Mouse (Mus musculus) lung, embryonic 16.5 days (tissue): Measurements from ENCODE around the gene Olfr603. TPM values are rescaled to one million over a fixed set of nuclear protein-coding genes. Genes with fewer than 3 reads are reported as not detected.

ENCODE experiments used
- microRNA-seq: library from miRNA; unstranded; fragments of <30 nt; microRNA quantifications from one replicate; pipeline ENCODE4, GENCODE M21; 2016
- polyA plus RNA-seq: library from polyadenylated mRNA; unstranded; fragments of >200 nt; fragmentation: Nextera tagmentation; extraction: Ambion mirVana; gene quantifications from 2 replicates; pipeline ENCODE4 v1.2.1, GENCODE M21; 2015

Olfr603 gene
- polyA plus RNA-seq, 1 experiment from 2014 or later, result not detected

Small RNA genes lying within 50 kb of the gene (microRNA-seq; reads per million reads assigned to microRNA genes)
- not detected for gene Gm25774

Other genes starting within 250 kb of the Olfr603 start
- not detected in 2 replicates for gene Olfr588-ps1, start 245.3 kb downstream of the Olfr603 start, polyA plus RNA-seq
- gene Olfr589, start 229.8 kb downstream of the Olfr603 start, polyA plus RNA-seq, result not detected in 2 replicates
- not detected in 2 replicates for gene Olfr591, start 207.8 kb downstream of the Olfr603 start, polyA plus RNA-seq
- gene Olfr592, start 201.4 kb downstream of the Olfr603 start, polyA plus RNA-seq, result not detected in 2 replicates
- gene Olfr593, start 174.3 kb downstream of the Olfr603 start, polyA plus RNA-seq, result not detected in 2 replicates
- not detected in 2 replicates for gene Olfr594, start 169.2 kb downstream of the Olfr603 start, polyA plus RNA-seq
- gene Usp17ld, start 133.7 kb downstream of the Olfr603 start, polyA plus RNA-seq, result not detected in 2 replicates
- gene Olfr596, start 80.5 kb downstream of the Olfr603 start, polyA plus RNA-seq, result not detected in 2 replicates
- not detected in 2 replicates for gene Olfr597, start 69.9 kb downstream of the Olfr603 start, polyA plus RNA-seq
- gene Olfr598, start 62.6 kb downstream of the Olfr603 start, polyA plus RNA-seq, result not detected in 2 replicates
- gene Olfr599, start 50.3 kb downstream of the Olfr603 start, polyA plus RNA-seq, result not detected in 2 replicates
- gene Olfr600, start 36.5 kb downstream of the Olfr603 start, polyA plus RNA-seq, result not detected in 2 replicates
- not detected in 2 replicates for gene Olfr601, start 23.5 kb downstream of the Olfr603 start, polyA plus RNA-seq
- not detected in 2 replicates for gene Usp17lc, start 28.9 kb upstream of the Olfr603 start, polyA plus RNA-seq
- not detected in 2 replicates for gene Olfr605, start 59.3 kb upstream of the Olfr603 start, polyA plus RNA-seq
- gene Olfr606, start 62.9 kb upstream of the Olfr603 start, polyA plus RNA-seq, result not detected in 2 replicates
- not detected in 2 replicates for gene Olfr607, start 78.0 kb upstream of the Olfr603 start, polyA plus RNA-seq
- gene Olfr608, start 83.7 kb upstream of the Olfr603 start, polyA plus RNA-seq, result not detected in 2 replicates
- gene Olfr609, start 111.9 kb upstream of the Olfr603 start, polyA plus RNA-seq, result not detected in 2 replicates
- not detected in 2 replicates for gene Olfr610, start 125.9 kb upstream of the Olfr603 start, polyA plus RNA-seq
- not detected in 2 replicates for gene Olfr611, start 134.7 kb upstream of the Olfr603 start, polyA plus RNA-seq
- gene Olfr612, start 156.5 kb upstream of the Olfr603 start, polyA plus RNA-seq, result not detected in 2 replicates
- not detected in 2 replicates for gene Olfr613, start 161.9 kb upstream of the Olfr603 start, polyA plus RNA-seq
- not detected in 2 replicates for gene Olfr615, start 169.9 kb upstream of the Olfr603 start, polyA plus RNA-seq
- not detected in 2 replicates for gene Olfr616, start 183.0 kb upstream of the Olfr603 start, polyA plus RNA-seq
- not detected in 2 replicates for gene Olfr617, start 186.9 kb upstream of the Olfr603 start, polyA plus RNA-seq
- not detected in 2 replicates for gene Olfr618, start 203.9 kb upstream of the Olfr603 start, polyA plus RNA-seq
- gene Olfr619, start 214.4 kb upstream of the Olfr603 start, polyA plus RNA-seq, result not detected in 2 replicates
- not detected in 2 replicates for gene Olfr620, start 226.4 kb upstream of the Olfr603 start, polyA plus RNA-seq